Mouse (Mus musculus): ENCODE results near the gene Ctnnbip1.
"Not testable (repeated sequence)": the region's sequence is repeated elsewhere in the genome, so short reads cannot be mapped to it uniquely, and the experiment has no call there.

Gene Ctnnbip1

GRCm38 (mm10) chr4:149590200-149590599 lies 72.2 kb downstream of the Ctnnbip1 start:
- no peak for DNase-seq

- DNase-seq, result no peak
Measured at GRCm38 (mm10) chr4:149591486-149591885, 73.5 kb downstream of the Ctnnbip1 start.

- no peak for DNase-seq
Measured at GRCm38 (mm10) chr4:149594913-149595581, 77.0 kb downstream of the Ctnnbip1 start.

GRCm38 (mm10) chr4:149597641-149598208 lies 79.7 kb downstream of the Ctnnbip1 start:
- no peak for DNase-seq

GRCm38 (mm10) chr4:149599549-149599948 lies 81.5 kb downstream of the Ctnnbip1 start:
- no peak for DNase-seq

GRCm38 (mm10) chr4:149600130-149600529 lies 82.1 kb downstream of the Ctnnbip1 start:
- DNase-seq, result no peak

GRCm38 (mm10) chr4:149601484-149601883 lies 83.4 kb downstream of the Ctnnbip1 start:
- no peak for DNase-seq

GRCm38 (mm10) chr4:149602236-149602635 lies 84.2 kb downstream of the Ctnnbip1 start:
- DNase-seq, result no peak

GRCm38 (mm10) chr4:149603860-149604259 lies 85.8 kb downstream of the Ctnnbip1 start:
- DNase-seq, result no peak

GRCm38 (mm10) chr4:149604518-149604917 lies 86.5 kb downstream of the Ctnnbip1 start:
- no peak for DNase-seq

GRCm38 (mm10) chr4:149606056-149606455 lies 88.0 kb downstream of the Ctnnbip1 start:
- DNase-seq, result no peak

GRCm38 (mm10) chr4:149606766-149607358 lies 88.8 kb downstream of the Ctnnbip1 start:
- no peak for DNase-seq

GRCm38 (mm10) chr4:149607591-149608308 lies 89.7 kb downstream of the Ctnnbip1 start:
- no peak for DNase-seq

- no peak for DNase-seq
Measured at GRCm38 (mm10) chr4:149608309-149608638, 90.2 kb downstream of the Ctnnbip1 start.

GRCm38 (mm10) chr4:149609256-149610025 lies 91.4 kb downstream of the Ctnnbip1 start:
- DNase-seq, result no peak

- DNase-seq, result peak; percentile 57
Measured at GRCm38 (mm10) chr4:149611376-149612044, 93.5 kb downstream of the Ctnnbip1 start.

GRCm38 (mm10) chr4:149613497-149613896 lies 95.5 kb downstream of the Ctnnbip1 start:
- DNase-seq, result not testable (repeated sequence)

- DNase-seq, result no peak
Measured at GRCm38 (mm10) chr4:149614869-149615268, 96.8 kb downstream of the Ctnnbip1 start.

All from cerebellum, adult 11 months (tissue).